Mouse (Mus musculus) MEL (cell line): ENCODE results near the gene Sult2b1. TPM values are rescaled to one million over a fixed set of nuclear protein-coding genes. Genes with fewer than 3 reads are reported as not detected.

Source experiments
- DNase-seq: peaks from one replicate; pipeline ENCODE4 v3.0.0; 2011; ENCODE audit warnings: low read depth, low spot score
- H3K27ac ChIP-seq: 2 replicates; pipeline ENCODE4 v1.5.1; 2012; ENCODE audit warnings: low read depth, mild to moderate bottlenecking, control low read depth, low read length, moderate library complexity; ENCODE audit not compliant: control insufficient read depth
- H3K27me3 ChIP-seq, 2 experiments: fragments of 150-350 bp in 1 of 2; sonication (generic) in 1 of 2; 2 replicates each; pipeline ENCODE4 v1.6.1; 2012; ENCODE audit warnings: low read length in 2 of 2, mild to moderate bottlenecking in 2 of 2, improper control_type of control experiment in 1 of 2, moderate library complexity in 1 of 2; ENCODE audit not compliant: insufficient read depth in 2 of 2, control insufficient read depth in 1 of 2
- H3K36me3 ChIP-seq, 2 experiments: 2 replicates each; pipeline ENCODE4 v1.6.1; 2012 to 2014; ENCODE audit warnings: low read length in 2 of 2, improper control_type of control experiment in 1 of 2, inconsistent platforms in 1 of 2, mild to moderate bottlenecking in 1 of 2; ENCODE audit not compliant: insufficient read depth in 2 of 2, control insufficient read depth in 1 of 2
- H3K4me1 ChIP-seq, 2 experiments: fragments of 150-350 bp in 1 of 2; sonication (generic) in 1 of 2; 2 replicates each; pipeline ENCODE4 v1.6.1; 2012; ENCODE audit warnings: low read length in 2 of 2, improper control_type of control experiment in 1 of 2, mild to moderate bottlenecking in 1 of 2; ENCODE audit not compliant: insufficient read depth in 2 of 2, control insufficient read depth in 1 of 2
- H3K4me3 ChIP-seq, 2 experiments: fragments of 150-350 bp in 1 of 2; sonication (generic) in 1 of 2; 2 replicates each; pipeline ENCODE4 v1.5.1; 2012; ENCODE audit warnings: low read depth in 2 of 2, low read length in 2 of 2, mild to moderate bottlenecking in 2 of 2, moderate library complexity in 2 of 2, control low read depth in 1 of 2, improper control_type of control experiment in 1 of 2; ENCODE audit not compliant: control insufficient read depth in 1 of 2, insufficient read depth in 1 of 2
- H3K79me2 ChIP-seq: 2 replicates; pipeline ENCODE4 v1.6.1; 2012; ENCODE audit warnings: mild to moderate bottlenecking, low read length, moderate library complexity; ENCODE audit not compliant: control insufficient read depth, poor library complexity, insufficient read depth
- H3K9ac ChIP-seq: 2 replicates; pipeline ENCODE4 v1.6.1; 2012; ENCODE audit warnings: low read depth, mild to moderate bottlenecking, control low read depth, low read length, moderate library complexity; ENCODE audit not compliant: control insufficient read depth, poor library complexity, severe bottlenecking
- H3K9me3 ChIP-seq: fragments of 150-350 bp; sonication (generic); replicated peaks from 2 replicates; pipeline ENCODE4 v1.6.1; 2012; ENCODE audit warnings: mild to moderate bottlenecking, low read length, improper control_type of control experiment, moderate library complexity; ENCODE audit not compliant: insufficient read depth
- BHLHE40 ChIP-seq: IDR thresholded peaks from 2 replicates; pipeline ENCODE4 v1.6.1; 2012; ENCODE audit warnings: low read depth, mild to moderate bottlenecking, inconsistent platforms, low read length, improper control_type of control experiment, borderline replicate concordance
- CHD1 ChIP-seq: IDR thresholded peaks from 2 replicates; pipeline ENCODE4 v1.6.1; 2012; ENCODE audit warnings: low read depth, mild to moderate bottlenecking, inconsistent platforms, low read length, improper control_type of control experiment
- CTCF ChIP-seq, 3 experiments: IDR thresholded peaks in 2 of 3; conservative IDR thresholded peaks in 1 of 3; 2 replicates each; pipeline ENCODE4 v1.5.1; 2011 to 2012; ENCODE audit warnings: low read length in 3 of 3, low read depth in 2 of 3, mild to moderate bottlenecking in 2 of 3, improper control_type of control experiment in 1 of 3, inconsistent platforms in 1 of 3, mixed read lengths in 1 of 3, moderate library complexity in 1 of 3; ENCODE audit not compliant: control insufficient read depth in 1 of 3, insufficient read depth in 1 of 3, poor library complexity in 1 of 3, severe bottlenecking in 1 of 3
- E2F4 ChIP-seq: IDR thresholded peaks from 2 replicates; pipeline ENCODE4 v1.6.1; 2011; ENCODE audit warnings: low read depth, low read length, improper control_type of control experiment, borderline replicate concordance
- ELF1 ChIP-seq: IDR thresholded peaks from 2 replicates; pipeline ENCODE4 v1.6.1; 2014; ENCODE audit warnings: low read depth, mild to moderate bottlenecking, inconsistent platforms, low read length, improper control_type of control experiment, moderate library complexity
- EP300 ChIP-seq, 2 experiments: IDR thresholded peaks; 2 replicates each; pipeline ENCODE4 v1.6.1; 2011; ENCODE audit warnings: improper control_type of control experiment in 2 of 2, low read length in 2 of 2, low read depth in 1 of 2, mild to moderate bottlenecking in 1 of 2
- ETS1 ChIP-seq: IDR thresholded peaks from 2 replicates; pipeline ENCODE4 v1.6.1; 2012; ENCODE audit warnings: low read depth, mild to moderate bottlenecking, inconsistent platforms, low read length, improper control_type of control experiment, moderate library complexity
- GABPA ChIP-seq: IDR thresholded peaks from 2 replicates; pipeline ENCODE4 v1.6.1; 2012; ENCODE audit warnings: low read depth, mild to moderate bottlenecking, inconsistent platforms, low read length, improper control_type of control experiment, moderate library complexity
- GATA1 ChIP-seq: IDR thresholded peaks from 2 replicates; pipeline ENCODE4 v1.6.1; 2011; ENCODE audit warnings: low read depth, low read length, improper control_type of control experiment
- HCFC1 ChIP-seq: IDR thresholded peaks from 2 replicates; pipeline ENCODE4 v1.6.1; 2012; ENCODE audit warnings: low read depth, mild to moderate bottlenecking, inconsistent platforms, low read length, improper control_type of control experiment, moderate library complexity
- MAX ChIP-seq: IDR thresholded peaks from 2 replicates; pipeline ENCODE4 v1.6.1; 2011; ENCODE audit warnings: low read length, improper control_type of control experiment
- MAZ ChIP-seq: IDR thresholded peaks from 2 replicates; pipeline ENCODE4 v1.6.1; 2012; ENCODE audit warnings: low read depth, mild to moderate bottlenecking, inconsistent platforms, low read length, improper control_type of control experiment
- MXI1 ChIP-seq: IDR thresholded peaks from 2 replicates; pipeline ENCODE4 v1.6.1; 2011; ENCODE audit warnings: mild to moderate bottlenecking, low read depth, low read length, improper control_type of control experiment
- MYC ChIP-seq: IDR thresholded peaks from 2 replicates; pipeline ENCODE4 v1.6.1; 2011; ENCODE audit warnings: low read depth, mild to moderate bottlenecking, low read length, improper control_type of control experiment, moderate library complexity
- NELFE ChIP-seq: IDR thresholded peaks from 2 replicates; pipeline ENCODE4 v1.6.1; 2011; ENCODE audit warnings: low read depth, low read length, improper control_type of control experiment
- NRF1 ChIP-seq: IDR thresholded peaks from 2 replicates; pipeline ENCODE4 v1.6.1; 2014; ENCODE audit warnings: low read depth, mild to moderate bottlenecking, inconsistent platforms, low read length, improper control_type of control experiment, moderate library complexity; ENCODE audit not compliant: poor library complexity, insufficient read depth, severe bottlenecking
- POLR2A ChIP-seq, 2 experiments: IDR thresholded peaks; 2 replicates each; pipeline ENCODE4 v1.6.1; 2011 to 2012; ENCODE audit warnings: low read length in 2 of 2, mild to moderate bottlenecking in 2 of 2, control low read depth in 1 of 2, improper control_type of control experiment in 1 of 2, low read depth in 1 of 2, moderate library complexity in 1 of 2; ENCODE audit not compliant: control insufficient read depth in 1 of 2, insufficient read depth in 1 of 2, poor library complexity in 1 of 2
- POLR2AphosphoS2 ChIP-seq: IDR thresholded peaks from 2 replicates; pipeline ENCODE4 v1.6.1; 2011; ENCODE audit warnings: low read length, improper control_type of control experiment
- POLR2AphosphoS5 ChIP-seq: IDR thresholded peaks from 2 replicates; pipeline ENCODE4 v1.6.1; 2012; ENCODE audit warnings: low read depth, borderline replicate concordance, mild to moderate bottlenecking, inconsistent platforms, low read length, moderate library complexity, mixed read lengths
- RCOR1 ChIP-seq: IDR thresholded peaks from 2 replicates; pipeline ENCODE4 v1.6.1; 2012; ENCODE audit warnings: low read depth, mild to moderate bottlenecking, inconsistent platforms, low read length, improper control_type of control experiment
- SMC3 ChIP-seq: IDR thresholded peaks from 2 replicates; pipeline ENCODE4 v1.6.1; 2011; ENCODE audit warnings: low read depth, low read length, improper control_type of control experiment
- TAL1 ChIP-seq: IDR thresholded peaks from 2 replicates; pipeline ENCODE4 v1.6.1; 2012; ENCODE audit warnings: mild to moderate bottlenecking, inconsistent platforms, low read length, moderate library complexity, mixed read lengths
- TBP ChIP-seq: IDR thresholded peaks from 2 replicates; pipeline ENCODE4 v1.8.0; 2011; ENCODE audit warnings: low read depth, low read length, improper control_type of control experiment
- TCF12 ChIP-seq: IDR thresholded peaks from 2 replicates; pipeline ENCODE4 v1.6.1; 2014; ENCODE audit warnings: low read depth, mild to moderate bottlenecking, inconsistent platforms, low read length, improper control_type of control experiment, moderate library complexity
- USF1 ChIP-seq: IDR thresholded peaks from 2 replicates; pipeline ENCODE4 v1.6.1; 2014; ENCODE audit warnings: low read depth, mild to moderate bottlenecking, inconsistent platforms, low read length, improper control_type of control experiment, moderate library complexity
- USF2 ChIP-seq, 2 experiments: IDR thresholded peaks; 2 replicates each; pipeline ENCODE4 v1.6.1; 2011 to 2012; ENCODE audit warnings: improper control_type of control experiment in 2 of 2, low read length in 2 of 2, borderline replicate concordance in 1 of 2, inconsistent platforms in 1 of 2, low read depth in 1 of 2, mild to moderate bottlenecking in 1 of 2; ENCODE audit not compliant: insufficient read depth in 1 of 2
- ZC3H11A ChIP-seq: IDR thresholded peaks from 2 replicates; pipeline ENCODE4 v1.6.1; 2012; ENCODE audit warnings: low read depth, mild to moderate bottlenecking, inconsistent platforms, low read length, improper control_type of control experiment
- ZKSCAN1 ChIP-seq: IDR thresholded peaks from 2 replicates; pipeline ENCODE4 v1.6.1; 2012; ENCODE audit warnings: low read depth, mild to moderate bottlenecking, inconsistent platforms, low read length, improper control_type of control experiment, moderate library complexity
- ZMIZ1 ChIP-seq: IDR thresholded peaks from 2 replicates; pipeline ENCODE4 v1.6.1; 2012; ENCODE audit warnings: low read depth, mild to moderate bottlenecking, inconsistent platforms, low read length, improper control_type of control experiment, moderate library complexity
- polyA plus RNA-seq, 2 experiments: library from polyadenylated mRNA; stranded (reverse) in 1 of 2; unstranded in 1 of 2; fragments of >175 nt in 1 of 2; fragments of >200 nt in 1 of 2; gene quantifications; 2 replicates each; pipeline versions ENCODE4 v1.2.1 to v1.2.4; 2012; ENCODE audit warnings: low replicate concordance in 2 of 2, low read depth in 1 of 2; ENCODE audit not compliant: insufficient read length in 2 of 2, insufficient read depth in 1 of 2, missing spikeins in 1 of 2
- total RNA-seq: library from RNA; depleted of rRNA; stranded (reverse); fragments of 300-350 nt; gene quantifications from 2 replicates; pipeline ENCODE4 v1.2.3, GENCODE M21; 2012

Sult2b1 gene
- total and polyA plus RNA-seq, 3 experiments: 0.08 to 0.47 TPM; not detected in 1

DNA sequence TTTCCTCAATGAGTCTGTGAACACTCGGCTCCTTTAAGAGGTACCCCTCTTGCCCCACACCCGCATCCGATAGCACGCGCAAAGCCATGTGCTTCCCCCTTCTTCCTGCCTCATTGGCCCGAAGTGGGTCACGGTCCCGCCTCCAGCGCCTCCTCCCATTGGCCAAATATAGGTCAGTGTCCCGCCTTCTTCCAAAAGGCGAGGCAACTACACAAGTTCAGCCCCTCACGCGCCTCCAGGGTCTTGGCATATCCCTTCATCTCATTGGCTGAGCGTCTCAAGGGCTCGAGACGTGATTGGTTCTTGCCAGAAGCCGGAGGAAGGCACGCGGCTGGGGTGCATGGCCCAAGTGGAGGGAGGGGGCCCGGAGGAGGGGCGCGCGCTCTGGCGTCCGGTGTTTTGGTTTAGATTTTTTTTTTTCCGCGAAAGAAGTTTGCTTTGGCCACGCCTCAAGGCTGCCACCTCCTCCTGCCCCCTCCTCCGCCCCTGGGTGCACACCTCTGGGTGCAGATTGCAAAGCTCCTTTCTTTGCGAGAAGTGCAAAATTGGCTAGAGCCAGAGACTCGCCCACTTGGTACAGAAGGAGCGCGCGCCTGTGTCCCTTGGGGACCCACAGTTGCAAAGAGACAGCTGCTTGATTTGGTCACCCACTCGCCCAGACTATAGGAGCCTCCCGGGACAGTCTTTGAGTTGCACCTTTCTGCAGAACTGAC is 79.6 kb downstream of the Sult2b1 start, which contains the start of gene Dbp (continued):
- TF ChIP-seq ELF1 (no peak; the same call in 1 of the 2 replicates), E2F4 (peak; percentile 77; the same call in 1 of the 2 replicates)
- TF ChIP-seq, all 39 proteins: peak for 17

DNA sequence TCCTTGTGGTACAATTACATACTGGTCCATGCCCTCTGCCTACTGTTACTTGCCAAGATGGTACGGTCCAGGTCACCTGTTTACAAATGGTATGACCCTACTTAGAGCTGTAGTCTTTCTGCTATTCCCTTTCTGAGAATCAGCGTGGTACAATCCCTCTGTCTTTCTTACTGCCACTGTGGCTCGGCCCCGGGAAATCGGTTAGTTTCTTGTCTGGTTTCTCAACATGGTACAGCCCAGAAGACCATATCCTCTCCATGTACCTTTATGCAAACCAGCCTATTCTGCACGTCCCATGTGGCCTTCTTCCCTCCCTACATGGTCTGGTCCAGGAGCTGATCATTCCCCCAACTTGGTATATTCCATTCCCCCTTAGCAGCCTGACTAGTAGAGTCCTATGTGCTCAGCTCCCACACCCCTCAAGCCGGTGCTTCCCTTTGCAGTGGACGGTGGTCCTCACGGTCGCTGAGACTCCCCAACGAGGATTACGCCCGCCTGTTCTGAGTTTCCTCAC is 80.4 kb downstream of the Sult2b1 start:
- Histone ChIP-seq H3K9ac (peak overlapping the region; percentile 69), H3K4me3 (peak overlapping the region; percentile 33 to 58), H3K36me3 (peaks cover 0 to 5% of the 10 kb centered on the region in 2 experiments; a peak in 2 of 4 replicates), H3K79me2 (peaks cover 7% of the 10 kb centered on the region), H3K9me3 (no peaks in the 10 kb centered on the region), H3K27me3 (peaks cover 0 to 2% of the 10 kb centered on the region in 2 experiments; a peak in 2 of 4 replicates), H3K27ac (peak overlapping the region; percentile 82), H3K4me1 (peaks cover 0 to 18% of the 10 kb centered on the region in 2 experiments; a peak in 2 of 4 replicates)
- no peak for TF ChIP-seq USF1
- TF ChIP-seq TCF12: 0 out of 2 replicates have a peak, but pooled peaks have one; percentile 14
- TF ChIP-seq EP300 (IDR thresholded peaks at IDR 0.05; ENCODE audit: low read depth in 1 of 2, low read length in 2 of 2): peak in 1 of 2 experiments; percentile 0; a peak in 1 of 4 replicates
- no peak for TF ChIP-seq ZC3H11A
- TF ChIP-seq NRF1: no peak
- TF ChIP-seq BHLHE40: no peak
- no peak for TF ChIP-seq RCOR1
- TF ChIP-seq GATA1: no peak
- TF ChIP-seq POLR2AphosphoS2: peak; percentile 64; the same call in 1 of the 2 replicates
- peak; percentile 27; the same call in 1 of the 2 replicates for TF ChIP-seq TAL1
- TF ChIP-seq CTCF (IDR thresholded peaks at IDR 0.05 in 2 of 3, conservative IDR thresholded peaks at IDR 0.05 in 1 of 3; ENCODE audit: control insufficient read depth in 1 of 3, insufficient read depth in 1 of 3, low read depth in 2 of 3, low read length in 3 of 3, poor library complexity in 1 of 3, severe bottlenecking in 1 of 3): no peak
- TF ChIP-seq NELFE: peak; percentile 48; the same call in 1 of the 2 replicates
- TF ChIP-seq CHD1: peak; percentile 99
- TF ChIP-seq HCFC1: peak; percentile 55
- peak in 1 of 2 experiments; percentile 74; a peak in 2 of 4 replicates for TF ChIP-seq POLR2A (IDR thresholded peaks at IDR 0.05; ENCODE audit: control insufficient read depth in 1 of 2, insufficient read depth in 1 of 2, low read depth in 1 of 2, low read length in 2 of 2, poor library complexity in 1 of 2)
- TF ChIP-seq MYC: peak; percentile 74
- TF ChIP-seq SMC3: no peak
- peak; percentile 50; the same call in 1 of the 2 replicates for TF ChIP-seq MAX
- no peak for TF ChIP-seq POLR2AphosphoS5
- TF ChIP-seq GABPA: no peak
- no peak for TF ChIP-seq MXI1
- TF ChIP-seq USF2 (IDR thresholded peaks at IDR 0.05; ENCODE audit: borderline replicate concordance in 1 of 2, insufficient read depth in 1 of 2, low read depth in 1 of 2, low read length in 2 of 2): no peak
- TF ChIP-seq ZKSCAN1: no peak
- no peak for TF ChIP-seq MAZ
- peak; percentile 32; the same call in 1 of the 2 replicates for TF ChIP-seq ETS1
- 0 out of 2 replicates have a peak, but pooled peaks have one; percentile 22 for TF ChIP-seq ZMIZ1
- TF ChIP-seq TBP: peak; percentile 54
- DNase-seq: peak; percentile 91
